Mouse (Mus musculus) cerebellum, postnatal 14 days (tissue): ENCODE measurements around the gene Rere.
"Not testable (repeated sequence)": the region's sequence is repeated elsewhere in the genome, so short reads cannot be mapped to it uniquely, and the experiment has no call there.

ENCODE experiments used
- DNase-seq, 2 experiments: peaks; one replicate each; pipeline ENCODE4 v3.0.0; 2021; ENCODE audit warnings: mixed read lengths in 2 of 2

Gene Rere

DNA sequence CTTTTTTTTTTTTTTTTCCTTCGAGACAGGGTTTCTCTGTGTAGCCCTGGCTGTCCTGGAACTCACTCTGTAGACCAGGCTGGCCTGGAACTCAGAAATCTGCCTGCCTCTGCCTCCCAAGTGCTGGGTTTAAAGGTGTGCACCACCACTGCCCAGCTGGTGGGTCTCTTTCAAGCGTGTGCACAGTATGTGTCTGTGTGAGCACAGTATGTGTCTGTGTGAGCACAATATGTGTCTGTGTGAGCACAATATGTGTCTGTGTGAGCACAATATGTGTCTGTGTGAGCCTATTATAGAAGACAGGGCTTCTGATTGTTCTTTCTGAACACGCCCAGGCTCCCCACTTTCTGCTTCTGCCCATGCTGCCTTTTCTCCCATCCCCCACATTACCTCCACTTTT lies 275.8 kb downstream of the Rere start:
- not testable (repeated sequence) for DNase-seq

DNA sequence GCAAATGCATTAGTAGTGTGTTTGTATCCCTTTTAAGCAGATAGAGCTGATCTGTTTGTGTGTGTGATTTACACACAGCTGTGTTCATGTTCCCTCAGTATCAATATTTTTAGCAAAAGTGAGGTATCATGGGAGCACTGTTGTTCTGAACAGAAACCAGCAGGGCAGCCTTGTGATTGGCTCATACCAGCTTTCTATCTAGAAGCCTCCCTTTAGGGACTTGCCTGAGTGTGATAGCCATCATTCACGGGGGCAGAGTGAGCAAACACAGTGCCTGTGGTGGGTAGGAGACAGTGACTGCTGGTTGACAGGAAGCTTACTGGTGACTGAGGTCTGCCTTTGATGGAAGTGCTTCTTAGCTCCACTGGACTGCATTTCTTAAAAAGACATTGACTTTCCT lies 276.5 kb downstream of the Rere start:
- no peak for DNase-seq

DNA sequence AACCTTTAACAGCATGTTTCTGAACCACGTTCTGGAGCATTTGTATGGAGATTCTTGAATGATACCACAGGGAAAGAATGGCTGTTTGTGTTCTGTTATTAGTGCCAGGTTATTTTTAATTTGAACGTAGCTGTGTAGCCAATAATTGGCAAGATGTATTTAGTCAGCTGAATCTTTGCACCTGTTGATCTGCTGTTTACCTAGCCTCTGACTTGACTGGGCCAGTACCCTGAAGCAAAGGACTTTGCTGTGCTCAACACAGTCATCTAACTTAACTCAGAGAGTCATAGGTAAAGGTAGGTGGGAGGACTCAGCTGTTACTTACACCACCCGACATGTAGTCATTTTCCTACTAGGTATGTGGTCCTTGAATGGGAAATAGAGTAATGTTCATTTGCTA lies 278.1 kb downstream of the Rere start:
- DNase-seq: no peak

DNA sequence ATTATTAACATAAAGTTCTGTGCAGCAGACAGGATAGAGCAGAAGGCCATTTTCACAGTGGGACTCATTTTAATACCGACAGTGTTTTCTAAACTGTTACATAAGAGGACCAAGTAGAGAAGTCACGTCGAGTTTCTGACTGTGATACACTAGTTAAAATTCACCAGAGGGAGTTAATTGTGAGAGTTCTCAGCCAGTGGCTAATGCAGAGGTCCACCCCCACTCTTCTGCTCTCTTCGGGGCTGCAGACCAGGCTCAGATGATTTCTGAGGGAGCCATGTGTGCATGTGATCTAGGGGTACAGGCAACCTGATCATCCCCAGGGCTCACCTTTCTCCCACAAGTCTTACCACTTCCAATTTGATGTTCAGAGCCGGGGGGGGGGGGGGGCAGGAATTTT lies 281.8 kb downstream of the Rere start:
- no peak for DNase-seq

DNA sequence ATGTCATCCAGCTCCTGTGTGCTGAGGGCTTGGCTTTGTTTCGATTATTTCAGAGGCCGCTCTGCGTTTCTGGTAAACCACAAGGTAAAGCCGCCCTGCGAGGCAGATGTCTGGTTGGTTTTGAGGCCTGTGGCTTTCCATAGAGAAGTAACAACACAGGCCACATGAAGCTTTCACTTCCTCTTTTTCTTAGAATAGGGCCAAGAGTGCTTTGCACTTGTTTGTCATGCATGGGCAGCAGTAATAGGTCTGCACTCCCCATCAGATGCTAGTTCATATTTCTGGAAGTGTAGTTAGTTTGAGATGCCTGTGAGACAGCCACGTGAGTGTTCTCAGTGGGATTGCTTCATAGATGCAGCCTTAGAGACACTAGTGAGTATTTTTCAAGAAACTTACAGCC lies 284.7 kb downstream of the Rere start:
- no peak for DNase-seq

DNA sequence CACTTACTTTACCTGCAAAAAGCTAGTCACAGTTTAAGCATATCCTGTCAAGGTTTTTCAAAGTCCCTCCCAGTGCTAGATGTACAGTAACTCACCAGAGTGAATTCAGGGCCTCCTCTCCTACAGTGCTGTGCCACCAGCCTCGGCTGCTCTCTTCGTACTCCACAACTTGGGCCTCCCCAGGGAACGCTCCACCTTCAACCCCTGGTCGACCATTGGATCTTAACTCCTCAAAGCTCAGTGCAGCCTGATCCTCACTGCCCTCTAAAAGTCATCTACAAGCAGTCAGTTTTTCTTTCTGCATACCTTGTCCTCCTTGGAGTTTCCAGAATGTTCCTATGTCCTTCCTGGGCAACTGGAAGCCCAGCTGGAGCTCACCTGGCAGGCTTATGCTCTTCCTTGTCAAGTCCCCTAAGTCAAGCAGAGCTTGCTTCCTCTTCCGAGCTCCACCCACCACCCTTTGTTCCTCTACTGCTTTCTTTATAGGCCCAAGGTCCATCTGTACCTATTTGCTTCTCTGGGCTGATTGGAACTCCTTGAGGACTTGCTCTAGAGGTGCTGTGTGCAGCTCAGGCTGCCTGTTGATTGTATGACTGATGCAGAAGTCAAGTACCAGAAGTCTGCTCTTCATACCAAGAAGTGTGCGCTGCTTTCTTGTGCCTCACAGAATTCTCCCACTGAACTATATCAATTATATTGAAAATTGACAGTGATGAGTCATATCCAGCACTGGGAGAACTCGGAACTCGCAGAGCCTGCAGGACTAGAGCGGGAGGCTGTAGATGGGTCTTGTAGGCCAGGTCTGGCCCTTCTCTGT lies 287.1 kb downstream of the Rere start:
- no peak for DNase-seq

DNA sequence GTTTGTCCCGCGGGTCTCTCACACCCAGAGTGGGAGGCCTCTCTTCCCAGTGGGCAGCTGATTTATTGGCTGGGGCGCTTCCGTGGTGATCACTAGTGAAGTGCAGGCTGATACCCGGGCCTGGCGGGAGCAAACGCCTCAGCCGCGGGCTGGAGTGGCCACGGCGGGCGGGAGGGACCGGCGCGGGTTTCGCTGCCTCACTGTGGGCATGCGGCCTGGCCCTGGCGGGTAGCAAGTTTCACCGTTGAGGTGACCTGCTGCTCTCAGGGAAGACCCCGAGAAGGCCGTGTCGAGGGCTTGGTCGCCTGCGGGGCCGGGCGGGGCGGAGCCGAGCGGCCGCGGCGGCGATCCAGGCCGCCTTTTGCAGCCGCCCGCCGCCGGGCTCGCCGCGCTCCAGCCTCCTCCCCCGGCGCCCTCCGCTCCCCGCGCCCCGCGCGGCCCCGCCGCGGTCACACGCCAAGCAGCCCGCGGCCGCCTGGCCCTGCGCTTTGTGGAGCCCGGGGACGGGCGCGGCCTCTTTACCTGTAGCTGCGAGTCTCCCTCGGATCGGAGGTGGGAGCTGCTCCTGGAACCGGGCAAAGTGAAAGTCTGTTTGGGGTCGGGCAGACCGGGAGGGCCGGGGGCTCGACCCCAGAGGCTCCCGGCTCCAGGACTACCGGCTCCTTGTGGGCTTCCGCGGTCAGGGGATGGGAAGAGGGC lies 287.8 kb downstream of the Rere start:
- peak; percentile 75 to 84 for DNase-seq

DNA sequence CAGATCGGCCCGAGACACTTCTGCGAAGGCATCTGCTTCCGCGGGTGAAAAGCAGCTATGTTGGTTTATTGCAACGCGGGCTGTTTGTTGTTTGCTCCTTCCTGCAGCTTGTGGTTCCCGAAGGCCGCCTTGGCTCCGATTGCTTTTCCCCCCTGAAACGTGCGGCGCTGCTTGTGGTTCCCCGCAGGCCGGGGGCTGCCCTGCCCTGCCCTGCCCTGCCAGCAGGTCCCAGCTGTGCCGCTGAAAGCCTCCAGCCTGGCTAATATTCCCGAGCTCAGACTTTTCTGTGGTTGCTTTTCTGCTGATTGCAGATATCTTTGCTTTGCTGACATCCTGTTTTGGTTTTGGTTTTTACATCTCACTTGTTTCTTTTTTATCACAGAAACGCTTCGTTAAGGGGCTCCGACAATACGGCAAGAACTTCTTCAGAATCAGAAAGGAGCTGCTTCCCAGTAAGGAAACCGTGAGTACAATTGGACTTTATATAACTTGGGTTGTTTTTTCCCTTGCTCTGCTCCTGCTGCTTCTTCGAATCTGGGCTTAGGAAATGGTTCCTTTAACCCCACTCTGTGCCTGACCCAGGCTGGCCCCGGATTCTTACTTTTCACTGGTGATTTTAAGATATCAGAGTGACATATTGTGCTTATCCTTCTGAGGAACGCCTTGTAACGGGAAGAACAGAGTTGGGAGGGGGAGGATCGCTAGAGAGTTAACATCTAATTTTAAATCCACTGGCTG lies 288.6 kb downstream of the Rere start:
- DNase-seq: peak in 1 of 2 experiments; percentile 67

DNA sequence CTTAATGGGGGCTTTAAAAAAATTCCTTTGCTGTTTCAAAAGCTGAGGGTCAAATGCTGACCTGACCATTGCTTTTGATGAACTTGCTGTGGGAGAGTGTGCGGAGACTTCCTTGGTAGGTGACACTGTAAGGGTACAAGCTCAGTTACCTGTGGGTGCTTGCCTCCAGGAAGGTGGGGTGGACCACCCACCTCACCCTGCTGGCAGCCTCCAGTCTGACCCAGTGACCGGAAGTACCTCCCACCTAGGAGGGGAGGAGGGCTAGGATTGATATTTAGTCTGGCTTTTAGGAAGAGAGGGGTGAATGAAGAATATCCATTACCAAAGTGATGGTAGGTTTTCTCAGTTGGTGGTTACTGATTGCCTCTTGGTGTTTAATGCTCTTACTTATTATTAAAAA lies 289.3 kb downstream of the Rere start:
- DNase-seq: no peak

DNA sequence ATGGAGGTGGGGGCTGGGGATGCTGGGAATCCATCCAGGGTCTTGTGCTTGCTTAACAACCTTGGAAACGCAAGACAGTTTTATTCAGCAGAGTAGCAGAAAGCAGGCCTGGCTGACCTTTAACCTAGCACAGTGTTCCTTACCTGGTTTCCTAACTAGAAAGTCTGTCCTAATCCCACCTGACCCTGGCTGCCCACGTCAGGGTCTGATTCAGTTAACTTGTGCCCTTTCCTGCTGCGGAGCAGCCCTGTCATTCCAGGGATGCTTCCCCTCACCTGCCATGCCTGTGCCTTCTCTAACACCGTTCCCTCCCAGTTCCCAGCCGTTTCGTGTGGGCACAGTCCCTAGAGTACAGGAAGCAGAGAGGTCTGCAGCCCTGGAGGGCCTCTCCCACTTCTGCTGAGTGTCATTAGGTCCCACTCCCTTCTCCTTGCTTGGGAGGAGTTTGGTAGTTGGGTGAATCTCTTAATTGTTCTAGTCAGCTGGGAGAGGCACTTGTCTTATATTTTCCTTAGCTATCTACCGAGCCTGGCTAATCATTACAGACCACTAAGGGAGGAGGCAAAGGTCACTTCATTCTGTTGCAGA lies 290.8 kb downstream of the Rere start:
- no peak for DNase-seq

DNA sequence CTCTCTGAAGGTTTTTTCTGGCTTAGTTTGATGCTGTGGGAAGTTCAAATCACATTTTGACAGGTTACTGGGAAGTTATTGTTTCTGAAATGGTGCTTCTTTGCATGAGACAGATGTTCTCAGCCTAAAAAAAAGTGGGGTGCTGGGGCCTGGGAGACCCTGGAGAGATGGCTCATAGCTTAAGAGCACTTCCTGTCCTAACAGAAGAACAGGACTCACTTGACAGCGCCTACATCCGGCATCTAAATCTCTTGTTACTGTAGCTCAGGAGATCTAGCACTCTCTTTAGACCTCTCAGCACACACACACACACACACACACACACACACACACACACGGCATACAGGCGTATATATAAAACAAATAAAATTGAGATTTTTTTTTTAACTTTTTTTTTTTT lies 291.5 kb downstream of the Rere start:
- DNase-seq: no peak

DNA sequence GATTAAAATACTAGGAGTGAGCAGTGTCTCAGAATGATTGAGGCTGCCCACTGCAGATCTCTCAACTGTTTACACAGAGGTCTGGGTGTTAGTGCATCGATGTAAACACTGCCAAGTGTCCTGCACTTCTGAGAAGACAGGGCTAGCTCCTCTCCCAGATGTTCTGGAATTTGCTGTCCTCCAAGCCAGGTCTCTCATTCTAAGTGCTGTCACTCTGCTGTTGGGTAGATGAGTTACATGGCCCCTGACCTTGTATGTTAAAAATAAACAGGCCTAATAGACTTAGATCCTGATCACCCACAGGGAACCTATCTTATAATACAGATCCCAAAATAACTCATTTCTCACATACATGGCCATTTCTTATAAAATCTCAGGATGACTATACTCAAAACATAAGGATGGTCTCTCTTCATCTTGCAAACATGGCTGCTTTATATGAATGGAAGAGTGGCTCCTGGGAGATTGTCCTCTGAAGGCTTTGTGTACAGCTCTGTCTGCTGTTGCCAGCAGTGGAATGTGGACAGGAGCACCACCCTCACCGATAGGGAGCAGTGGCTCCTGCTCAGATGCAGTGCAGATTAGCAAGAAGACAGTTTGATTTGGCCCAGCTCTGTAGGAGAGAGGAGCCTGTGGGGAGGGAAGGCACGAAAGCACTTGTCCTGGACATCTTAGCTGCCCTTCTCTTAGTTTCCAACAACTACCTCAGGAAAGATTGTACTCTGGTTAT lies 294.1 kb downstream of the Rere start:
- no peak for DNase-seq

DNA sequence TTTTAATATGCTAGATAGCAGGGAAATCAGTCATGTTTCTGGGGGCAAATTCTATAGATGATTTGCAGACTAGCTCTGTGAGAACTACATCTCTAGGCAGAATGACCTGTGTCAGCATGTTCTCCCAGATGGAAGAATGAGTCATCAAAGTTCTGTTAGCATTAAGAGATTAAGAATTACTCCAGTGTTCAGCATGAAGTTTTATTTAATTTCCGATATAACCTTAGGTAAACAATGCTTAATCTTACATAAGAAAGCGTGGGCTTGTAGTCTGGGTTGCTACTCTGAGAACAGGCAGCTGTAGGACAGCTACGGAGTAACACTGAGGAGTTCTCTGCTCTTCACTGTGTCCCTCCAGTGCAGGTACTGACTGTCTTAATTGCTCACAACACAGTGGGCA lies 294.9 kb downstream of the Rere start:
- no peak for DNase-seq

DNA sequence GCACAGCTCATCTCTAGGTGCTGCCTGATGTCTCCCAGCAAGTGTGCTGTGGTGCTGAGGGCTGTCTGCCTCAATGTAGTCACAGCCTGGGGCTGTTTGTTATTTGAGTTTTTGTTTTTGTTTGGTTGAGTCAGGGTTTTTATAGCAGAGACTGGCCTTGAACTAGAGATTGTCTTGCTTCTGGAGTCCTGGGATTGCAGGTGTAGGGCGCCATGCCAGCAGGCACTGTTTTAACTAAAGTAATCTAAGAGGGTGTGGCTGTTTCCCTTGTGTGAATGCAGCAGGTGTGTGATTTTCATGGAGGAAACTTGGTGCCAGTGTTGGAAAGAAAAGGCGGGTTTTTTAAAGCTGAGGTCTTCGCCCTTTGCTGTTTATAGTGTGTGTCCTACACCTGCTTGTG lies 296.6 kb downstream of the Rere start:
- DNase-seq: no peak

DNA sequence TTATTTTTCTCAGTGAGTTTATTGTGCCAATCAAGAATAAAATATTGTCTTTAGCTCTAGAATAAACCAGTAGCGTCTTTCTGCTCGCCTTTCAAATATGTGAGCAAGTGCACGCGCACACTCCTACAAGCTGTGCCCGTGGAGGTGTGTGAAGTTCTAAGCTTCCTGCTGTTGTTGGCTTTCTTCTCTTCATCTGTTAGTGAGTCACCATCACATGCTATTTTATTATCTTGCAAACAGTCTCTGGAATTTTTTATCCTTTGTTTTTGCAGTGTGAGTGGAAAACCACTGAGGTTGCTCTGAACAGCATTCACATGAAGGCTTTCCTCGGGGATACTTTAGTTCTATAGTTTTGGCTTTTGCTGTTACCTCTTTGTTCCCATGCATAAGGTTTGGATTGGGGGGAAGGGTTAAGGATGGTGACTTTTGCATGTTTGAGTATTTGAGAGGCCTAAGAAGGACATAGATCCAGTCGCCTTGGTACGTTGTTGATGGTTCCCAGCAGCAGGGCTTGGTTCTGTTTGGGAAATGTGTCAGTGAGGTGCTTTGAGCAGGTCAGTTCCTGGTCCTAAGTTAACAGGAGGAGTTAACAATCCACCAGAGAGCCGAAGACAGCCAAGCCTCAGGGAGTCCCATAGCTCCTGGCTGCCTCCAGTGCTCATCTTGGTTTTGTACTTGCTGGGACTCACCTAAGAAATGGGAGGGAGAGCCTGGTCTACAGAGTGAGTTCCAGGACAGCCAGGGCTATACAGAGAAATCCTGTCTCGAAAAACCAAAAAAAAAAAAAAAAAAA lies 300.7 kb downstream of the Rere start:
- DNase-seq: no peak

DNA sequence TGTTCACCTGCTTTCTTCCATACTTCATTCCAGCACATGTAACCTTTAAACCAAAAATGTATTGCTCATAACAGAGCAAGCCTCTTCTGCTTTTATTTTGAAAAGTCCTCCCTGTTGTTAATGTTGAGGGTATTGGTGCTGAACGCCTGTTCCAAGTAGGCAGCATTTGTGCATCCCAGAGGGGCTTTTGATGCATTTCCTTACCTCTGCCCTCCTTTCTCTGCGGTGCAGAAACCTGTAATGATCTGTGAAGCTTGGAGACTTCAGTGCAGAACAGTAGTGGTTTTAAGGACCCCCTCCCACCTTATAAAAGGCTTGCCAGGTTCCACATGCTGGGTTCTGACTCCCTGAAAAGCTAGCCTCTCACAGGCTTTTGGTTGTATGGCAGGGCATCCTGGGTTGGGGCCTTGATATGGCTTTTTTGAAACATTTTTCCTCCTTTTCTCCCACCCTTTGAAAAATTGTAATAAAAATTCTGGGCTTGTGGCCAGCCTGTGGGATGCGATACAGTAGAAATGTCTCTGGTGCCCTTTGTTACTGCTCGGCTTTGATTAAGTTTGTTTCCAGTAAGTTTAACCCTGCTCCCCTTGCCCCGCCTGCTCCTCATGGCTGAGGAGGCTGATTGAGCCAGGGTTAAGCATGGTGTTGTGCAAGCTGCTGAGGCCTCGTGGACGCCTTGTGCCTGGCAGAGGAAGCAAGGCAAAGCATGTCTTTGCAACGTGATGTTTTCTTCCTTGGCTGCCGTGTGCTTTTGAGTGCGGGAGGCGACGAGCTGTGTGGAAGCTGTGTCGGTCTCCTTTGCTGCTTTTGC lies 301.7 kb downstream of the Rere start:
- DNase-seq: peak; percentile 56 to 72

DNA sequence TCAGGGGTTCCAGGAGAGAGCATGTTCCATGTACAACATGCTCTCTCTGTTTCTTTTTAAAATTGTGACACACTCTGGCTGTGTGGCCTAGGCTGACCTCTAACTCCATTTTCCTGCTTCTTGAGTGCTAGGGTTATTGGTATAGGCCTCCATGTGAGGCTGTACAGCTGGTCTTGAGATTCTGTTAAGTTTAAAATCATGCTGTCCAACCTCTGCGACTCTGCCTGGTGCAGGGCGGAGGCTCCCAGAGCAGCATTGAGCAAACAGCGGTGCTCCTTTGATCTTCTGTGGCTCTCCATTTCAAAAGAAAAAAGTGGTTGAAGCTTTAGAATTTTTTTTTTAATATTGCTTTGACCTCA lies 302.3 kb downstream of the Rere start:
- no peak for DNase-seq

DNA sequence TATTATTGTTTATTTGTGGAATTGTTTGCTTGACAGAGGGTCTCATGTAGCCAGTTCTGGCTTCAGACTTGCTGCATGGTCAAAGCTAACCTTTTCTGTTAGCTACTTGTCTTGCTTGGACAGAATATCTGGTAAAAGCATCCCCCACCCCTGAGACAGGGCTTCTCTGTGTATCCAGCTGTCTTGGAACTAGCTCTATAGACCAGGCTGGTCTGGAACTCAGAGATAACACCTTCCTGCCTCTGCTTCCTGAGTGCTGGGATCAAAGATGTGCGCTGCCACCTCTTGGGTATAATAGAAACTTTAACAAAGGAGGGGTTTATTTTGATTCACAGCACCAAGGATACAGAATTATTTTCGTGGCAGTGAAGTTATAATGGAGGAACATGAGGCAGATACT lies 304.4 kb downstream of the Rere start:
- DNase-seq: no peak

DNA sequence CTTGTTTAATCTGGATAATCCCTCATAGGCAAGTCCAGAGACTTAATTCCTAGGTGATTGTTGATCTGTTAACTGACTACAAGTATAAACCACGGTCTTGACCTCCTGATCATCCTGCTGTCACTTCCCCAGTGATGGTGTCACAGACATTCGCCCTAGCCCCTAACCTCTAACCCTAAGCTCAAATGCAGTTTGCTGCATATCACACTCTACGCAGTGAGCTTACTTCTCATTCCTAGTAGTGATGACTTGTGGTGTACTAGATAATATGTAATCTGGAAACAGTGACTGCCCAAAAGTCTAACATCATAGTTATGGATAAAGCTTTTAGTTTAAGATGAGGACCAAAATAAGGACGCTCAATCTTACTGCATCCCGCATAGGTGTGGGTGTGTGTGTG lies 304.8 kb downstream of the Rere start:
- DNase-seq: no peak

DNA sequence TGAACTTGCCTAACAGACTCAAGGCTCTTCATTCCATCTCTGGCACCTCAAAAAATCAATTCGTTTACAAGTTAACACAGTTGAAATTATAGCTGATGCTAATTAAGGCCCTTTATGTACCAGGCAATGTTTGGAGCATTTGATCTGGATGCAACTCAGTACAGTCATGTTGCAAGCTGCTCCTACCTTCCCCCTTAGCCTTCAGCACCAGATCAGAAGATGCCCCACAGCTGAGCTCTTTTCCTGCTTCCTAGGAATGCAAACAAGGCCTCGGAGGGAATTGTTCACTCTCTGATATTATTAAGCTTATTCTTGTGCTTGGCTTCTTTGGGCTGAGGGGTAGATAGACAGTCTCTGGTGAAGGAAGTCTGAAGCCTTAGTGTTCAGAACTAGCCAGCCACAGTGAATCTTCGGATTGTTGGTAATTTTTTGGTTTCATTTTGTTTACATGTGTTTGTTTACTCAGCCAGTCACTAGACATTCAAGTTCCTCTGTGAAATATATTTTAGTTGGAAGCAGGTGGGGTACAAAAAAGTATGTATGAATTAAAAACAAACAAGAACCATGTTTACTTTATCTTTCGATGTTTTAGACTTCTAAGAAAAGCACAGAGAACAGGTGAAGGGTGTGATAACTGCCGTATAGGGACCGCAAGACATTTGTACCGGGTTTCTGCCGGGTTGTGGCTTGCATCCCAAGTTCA lies 306.3 kb downstream of the Rere start:
- DNase-seq: no peak

DNA sequence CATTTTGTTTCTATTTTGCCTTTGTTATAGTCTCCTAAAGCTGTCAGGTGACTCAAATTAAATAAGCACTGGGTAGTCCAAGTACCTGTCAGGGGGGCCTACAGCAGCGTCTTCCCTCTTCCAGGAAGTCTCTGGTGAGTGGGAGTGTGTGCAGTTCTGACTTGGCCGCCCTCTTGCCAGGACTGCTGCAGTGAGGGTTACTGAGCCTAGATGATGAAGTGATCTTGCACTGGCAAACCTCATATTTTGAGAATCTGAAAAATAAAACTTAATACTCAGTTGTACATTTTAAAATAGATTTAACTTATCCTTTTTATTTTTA lies 306.8 kb downstream of the Rere start:
- no peak for DNase-seq
